Mouse (Mus musculus) inflammation-experienced regulatory T-cells, adult 16 weeks (primary cell): Measurements from ENCODE around the gene Twf1. TPM values are rescaled to one million over a fixed set of nuclear protein-coding genes. Genes with fewer than 3 reads are reported as not detected.

ENCODE experiments used
- polyA plus RNA-seq: library from polyadenylated mRNA; unstranded; fragments of 100-300 nt; shearing (Covaris generic); gene quantifications from one replicate; pipeline ENCODE4 v1.2.1, GENCODE M21; 2017

Twf1 gene
- polyA plus RNA-seq = 22.7 TPM

DNA sequence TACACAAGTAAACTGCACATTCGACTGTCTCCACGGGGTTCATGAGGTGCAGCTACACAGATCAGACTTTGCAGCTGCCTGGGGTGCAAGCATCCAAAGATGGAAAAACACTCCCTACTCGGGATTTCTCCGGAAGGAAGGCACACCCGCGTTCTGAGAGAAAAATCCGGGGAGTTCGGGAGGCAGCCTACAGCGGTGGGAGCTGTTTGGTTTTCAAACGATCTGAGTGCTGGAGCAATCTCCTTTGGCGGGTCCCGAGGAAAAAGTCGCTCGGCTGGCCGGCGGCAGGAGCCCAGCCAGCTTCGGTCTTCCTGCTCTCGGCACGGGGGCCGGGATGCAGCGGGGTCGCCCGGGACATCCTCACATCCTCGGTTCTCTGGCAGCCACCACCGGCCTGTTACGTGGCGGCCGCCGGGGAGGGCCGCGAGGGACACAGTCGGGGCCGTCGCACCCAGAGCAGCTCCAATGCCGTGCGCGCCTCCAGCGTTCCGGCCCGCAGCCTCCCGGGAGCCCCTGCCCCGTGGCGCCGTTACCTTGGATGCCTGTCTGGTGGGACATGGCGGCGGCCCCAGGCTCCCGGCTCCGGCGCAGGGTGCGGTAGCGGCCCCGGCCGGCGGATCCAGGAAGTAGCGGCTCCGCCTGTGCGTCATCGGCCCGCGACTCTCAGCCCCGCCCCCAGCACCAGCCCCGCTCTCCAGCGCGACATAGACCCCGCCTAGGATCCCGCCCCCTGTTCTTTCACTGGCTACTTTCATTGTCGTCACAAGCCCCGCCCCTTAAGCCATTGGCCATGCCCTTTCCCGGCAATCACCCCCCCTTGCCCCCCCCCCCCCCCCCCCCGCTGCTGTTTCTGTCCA is at the start of gene Twf1:
Gene Twf1 (minus strand): TSS at position 671 of the 857 bp plus-strand sequence.

DNA sequence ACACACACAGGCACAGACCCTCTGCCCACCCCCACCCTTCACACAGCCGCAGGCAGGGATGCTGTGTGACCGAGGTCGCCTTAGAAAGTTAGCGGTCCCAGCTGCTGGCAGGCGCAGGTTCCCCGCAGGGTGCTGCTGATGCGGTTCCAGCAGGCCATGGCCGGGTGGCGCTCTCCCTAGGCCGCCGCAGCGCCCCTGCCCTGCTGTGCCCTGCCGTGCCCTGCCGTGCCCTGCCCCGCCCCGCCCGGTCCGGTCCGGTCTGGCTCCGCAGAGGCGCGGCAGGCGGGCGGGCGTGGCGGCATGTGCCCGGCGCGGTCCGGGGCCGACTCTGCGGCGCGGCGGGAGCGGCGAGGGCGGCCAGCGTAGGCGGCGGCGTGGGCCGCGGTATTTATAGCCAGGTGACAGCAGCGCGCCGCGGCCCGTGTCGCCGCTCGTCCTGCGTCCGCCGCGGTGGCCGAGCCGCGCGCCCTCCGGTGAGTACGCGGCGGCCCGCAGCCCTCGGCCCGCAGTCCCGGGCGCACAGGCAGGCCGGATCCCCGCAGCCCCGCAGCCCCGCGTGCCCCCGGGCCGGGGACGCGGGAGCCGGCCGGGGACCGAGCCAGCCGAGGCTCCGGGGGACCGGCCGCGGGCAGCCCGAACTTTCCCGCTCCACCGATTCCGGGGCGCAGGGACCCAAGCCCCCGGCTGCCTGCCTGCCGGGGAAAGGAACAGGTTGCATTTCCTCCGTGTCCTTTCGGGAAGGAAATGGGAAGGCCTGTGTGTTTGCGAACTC is 39.3 kb upstream of the Twf1 start, which contains the start of gene Tmem117:
Gene Tmem117 (plus strand): TSS at position 403 of the 772 bp plus-strand sequence.

DNA sequence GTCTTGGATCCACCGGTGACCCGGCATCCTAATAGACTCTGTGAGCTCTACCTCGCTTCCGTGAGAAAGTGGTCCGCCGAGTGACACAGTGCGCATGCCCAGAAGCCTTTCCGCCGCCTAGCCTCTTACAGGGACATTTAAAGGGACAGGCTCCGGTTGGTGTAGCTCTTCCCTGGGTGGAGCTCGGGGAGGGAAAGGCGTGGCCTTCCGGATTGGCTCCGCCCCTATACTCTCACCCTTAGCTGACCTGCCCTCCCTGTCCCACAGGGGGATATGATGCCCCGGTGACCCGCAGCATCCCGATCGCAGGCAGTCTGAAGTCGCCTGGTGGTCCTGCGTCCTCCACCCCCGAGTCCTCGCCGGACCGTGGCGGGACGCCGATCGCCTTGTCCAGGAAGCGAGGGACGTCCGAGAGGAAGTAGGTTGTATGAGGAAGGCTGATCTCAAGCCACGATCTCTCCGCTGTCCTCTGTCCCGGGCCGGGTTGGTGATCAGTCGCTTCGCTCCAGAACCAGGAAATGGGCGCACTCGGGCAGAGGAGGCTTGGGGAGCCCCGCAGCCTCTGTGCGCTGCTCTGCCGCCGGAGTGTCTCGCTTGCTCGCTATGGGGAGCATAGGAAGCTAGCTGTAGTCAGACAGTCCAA is 46.2 kb downstream of the Twf1 start, which contains the start of the genes Pus7l and Irak4:
Gene Pus7l (minus strand): TSS at position 139 of the 643 bp plus-strand sequence.
Gene Irak4 (plus strand): TSS at position 235 of the 643 bp plus-strand sequence.

Other genes with a start within 250 kb of the Twf1 start
- not detected for gene Adamts20, start 124.5 kb downstream of the Twf1 start, polyA plus RNA-seq
- gene Pus7l, start 46.3 kb downstream of the Twf1 start, polyA plus RNA-seq = 12.0 TPM
- gene Irak4, start 46.2 kb downstream of the Twf1 start, polyA plus RNA-seq = 44.7 TPM
- not detected for gene Tmem117, start 39.3 kb upstream of the Twf1 start, polyA plus RNA-seq